Mouse (Mus musculus) liver, embryonic 13.5 days (tissue): Measurements from ENCODE around the gene Frem2. TPM values are rescaled to one million over a fixed set of nuclear protein-coding genes. Genes with fewer than 3 reads are reported as not detected.
A peak's percentile ranks its signal among the peaks of the same experiment; 100 is the strongest.

Experiments used
- ATAC-seq: fragments of 200-750 bp; cut with Nextera tagmentation; 2 replicates; pipeline ENCODE4 v1.8.0; 2017; ENCODE audit warnings: low read depth, mild to moderate bottlenecking, moderate number of reproducible peaks, moderate library complexity
- DNase-seq: peaks from one replicate; pipeline ENCODE4 v3.0.0; 2022
- H3K27ac ChIP-seq: fragments of 300-500 bp; sonication (generic); 2 replicates; pipeline ENCODE4 v1.5.1; 2015; ENCODE audit warnings: moderate library complexity, mild to moderate bottlenecking, inconsistent platforms
- H3K27me3 ChIP-seq: fragments of 300-500 bp; sonication (generic); 2 replicates; pipeline ENCODE4 v1.6.1; 2015; ENCODE audit warnings: mild to moderate bottlenecking, inconsistent platforms
- H3K36me3 ChIP-seq: fragments of 300-500 bp; sonication (generic); 2 replicates; pipeline ENCODE4 v1.6.1; 2015; ENCODE audit warnings: mild to moderate bottlenecking, inconsistent platforms
- H3K4me1 ChIP-seq: fragments of 300-500 bp; sonication (generic); replicated peaks from 2 replicates; pipeline ENCODE4 v1.6.1; 2015; ENCODE audit warnings: inconsistent platforms
- H3K4me2 ChIP-seq: fragments of 300-500 bp; sonication (generic); 2 replicates; pipeline ENCODE4 v1.6.1; 2015; ENCODE audit warnings: inconsistent platforms, mild to moderate bottlenecking, moderate library complexity
- H3K4me3 ChIP-seq: fragments of 300-500 bp; sonication (generic); replicated peaks from 2 replicates; pipeline ENCODE4 v1.5.1; 2015; ENCODE audit warnings: mild to moderate bottlenecking, inconsistent platforms
- H3K9ac ChIP-seq: fragments of 300-500 bp; sonication (generic); 2 replicates; pipeline ENCODE4 v1.6.1; 2015; ENCODE audit warnings: mild to moderate bottlenecking, inconsistent platforms
- H3K9me3 ChIP-seq: fragments of 300-500 bp; sonication (generic); replicated peaks from 2 replicates; pipeline ENCODE4 v1.6.1; 2016; ENCODE audit warnings: inconsistent platforms
- WGBS: fragments of 180-500 bp; shearing (Covaris S2); methylation state at CpG from one replicate; pipeline ENCODE4 v1.1.7; 2015; ENCODE audit not compliant: insufficient replicate concordance; 5-methylcytosine and 5-hydroxymethylcytosine counted together
- polyA plus RNA-seq: library from polyadenylated mRNA; unstranded; fragments of >200 nt; fragmentation: Nextera tagmentation; extraction: Ambion mirVana; gene quantifications from 2 replicates; pipeline ENCODE4 v1.2.1, GENCODE M21; 2015

The Frem2 gene
- polyA plus RNA-seq, 1 experiment from 2014 or later, result 0.39 TPM

DNA sequence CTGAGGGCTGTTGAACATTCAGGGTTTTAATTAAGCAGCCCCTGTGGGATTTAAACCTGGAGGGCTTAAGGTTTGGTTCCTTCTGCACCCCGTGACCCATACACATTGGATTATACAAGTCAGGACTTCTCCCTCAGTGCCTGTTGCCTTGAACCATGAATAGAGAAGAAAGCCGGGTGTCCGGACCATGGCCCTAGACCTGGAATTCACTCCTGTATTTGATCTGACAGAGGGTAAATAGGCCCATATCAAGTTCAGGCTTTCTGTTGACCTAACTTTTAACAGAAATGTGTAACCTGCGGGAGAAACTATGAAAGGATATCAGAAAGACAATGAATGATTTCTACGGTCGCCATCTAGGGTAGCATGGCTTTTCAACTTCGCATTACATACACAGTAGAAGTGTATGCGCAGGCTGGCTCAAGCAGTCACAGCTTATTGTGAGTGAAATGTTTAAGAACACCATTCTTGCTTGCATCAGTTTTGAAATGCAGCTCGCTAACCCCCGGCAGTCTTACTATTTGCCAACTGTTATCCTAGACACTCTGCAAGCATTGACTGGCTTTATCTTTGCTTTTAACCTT, 77.9 kb downstream of the Frem2 start:
- Histone ChIP-seq H3K36me3 (no peaks in the 10 kb centered on the region), H3K27ac (no peak overlapping the region), H3K27me3 (no peaks in the 10 kb centered on the region), H3K4me1 (no peaks in the 10 kb centered on the region), H3K9ac (no peak overlapping the region), H3K4me2 (no peak overlapping the region), H3K9me3 (no peaks in the 10 kb centered on the region), H3K4me3 (no peak overlapping the region)
- WGBS, result 71% methylated on average over 10 of the region's 10 CpGs
- no peak for DNase-seq
- no peak for ATAC-seq

DNA sequence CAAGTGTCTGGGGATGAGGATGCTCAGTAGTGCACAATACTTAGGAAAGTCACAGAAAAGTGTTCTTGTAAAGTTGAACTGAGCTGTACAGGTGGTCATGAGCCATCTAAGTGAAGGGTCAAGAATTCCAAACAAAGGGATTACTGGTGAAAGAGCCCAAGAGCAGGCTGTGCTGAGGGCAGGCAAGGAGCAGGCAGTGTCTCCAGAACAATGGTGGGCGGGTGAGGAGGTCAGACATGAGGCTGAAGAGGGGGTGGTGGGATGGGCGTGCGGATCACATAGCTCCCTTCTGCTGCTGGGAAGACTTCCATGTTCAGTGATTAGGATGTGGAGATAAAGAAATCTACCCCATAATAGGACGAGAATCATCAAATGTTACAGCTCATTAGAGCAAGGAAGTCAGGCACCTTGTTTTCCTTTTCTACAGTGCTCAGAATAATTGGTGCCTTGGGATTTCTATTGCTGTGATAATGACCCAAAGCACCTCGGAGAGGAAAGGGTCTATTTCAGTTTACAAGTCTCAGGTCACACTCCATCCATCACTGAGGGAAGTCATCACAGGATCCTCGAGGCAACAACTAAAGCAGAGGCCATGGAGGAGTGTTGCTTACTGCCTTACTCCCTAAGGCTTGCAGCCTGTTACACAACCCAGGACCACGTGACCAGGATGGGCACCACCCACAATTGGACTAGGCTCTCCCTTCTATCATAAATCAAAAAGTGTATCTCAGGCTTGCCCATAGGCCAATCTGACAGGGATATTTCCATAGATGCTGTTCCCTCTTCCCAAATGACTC, 80.6 kb downstream of the Frem2 start:
- Histone ChIP-seq H3K27ac (no peak overlapping the region), H3K27me3 (no peaks in the 10 kb centered on the region), H3K4me3 (no peak overlapping the region), H3K4me2 (no peak overlapping the region), H3K4me1 (no peaks in the 10 kb centered on the region), H3K9me3 (no peaks in the 10 kb centered on the region), H3K36me3 (no peaks in the 10 kb centered on the region), H3K9ac (no peak overlapping the region)
- no peak for ATAC-seq
- WGBS, result 49% methylated on average over 7 of the region's 7 CpGs
- no peak for DNase-seq

DNA sequence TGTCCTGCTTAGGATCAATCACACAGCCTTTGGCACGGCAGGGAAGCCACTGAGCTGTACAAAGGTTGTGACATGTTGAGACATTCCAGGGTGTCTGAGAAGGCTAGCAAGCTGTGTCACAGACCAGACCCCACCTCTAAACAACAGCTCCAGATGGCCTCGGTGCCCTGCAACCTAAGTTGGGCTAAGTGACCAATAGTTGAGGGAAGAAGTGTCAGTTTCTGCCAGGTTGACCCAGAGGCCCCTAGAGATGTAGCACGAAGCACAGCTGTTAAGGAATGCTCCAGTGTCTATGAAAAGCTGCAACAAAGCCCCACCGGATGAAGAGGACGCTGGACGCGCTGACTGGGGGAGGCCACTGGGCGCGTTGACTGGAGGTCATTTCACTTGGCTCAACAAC, 83.0 kb downstream of the Frem2 start:
- no peaks in the 10 kb centered on the region for H3K9me3 ChIP-seq
- H3K9ac ChIP-seq, result no peak overlapping the region
- ATAC-seq, result no peak
- H3K27me3 ChIP-seq, result no peaks in the 10 kb centered on the region
- no peak for DNase-seq
- 70% methylated on average over 9 of the region's 9 CpGs for WGBS
- H3K36me3 ChIP-seq, result no peaks in the 10 kb centered on the region
- H3K4me1 ChIP-seq, result no peaks in the 10 kb centered on the region
- no peak overlapping the region for H3K4me3 ChIP-seq
- no peak overlapping the region for H3K27ac ChIP-seq
- no peak overlapping the region for H3K4me2 ChIP-seq

DNA sequence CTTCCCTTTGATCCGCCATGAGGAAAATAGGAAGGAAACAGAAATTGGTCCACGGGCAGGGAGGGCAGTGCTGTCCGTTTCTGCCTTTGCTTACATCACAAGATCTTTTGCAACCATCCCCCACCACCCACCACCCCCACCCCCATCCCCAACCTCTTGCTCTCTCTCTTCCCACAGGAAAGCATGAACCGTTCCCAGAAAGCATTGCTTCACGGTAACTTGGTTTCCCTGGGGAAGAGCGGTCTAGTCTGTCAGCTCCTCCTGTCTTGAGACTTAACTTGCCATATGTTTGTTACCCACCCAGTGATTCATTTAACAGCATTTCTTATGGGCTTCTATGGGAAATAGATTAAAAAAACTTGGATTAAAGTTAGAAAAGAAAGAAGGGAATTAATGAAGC, 85.5 kb downstream of the Frem2 start:
- Histone ChIP-seq H3K4me1 (no peaks in the 10 kb centered on the region), H3K36me3 (no peaks in the 10 kb centered on the region), H3K27me3 (no peaks in the 10 kb centered on the region), H3K4me2 (no peak overlapping the region), H3K4me3 (no peak overlapping the region), H3K27ac (no peak overlapping the region), H3K9ac (no peak overlapping the region), H3K9me3 (no peaks in the 10 kb centered on the region)
- WGBS, result 50% methylated on average over 6 of the region's 6 CpGs
- DNase-seq, result no peak
- no peak for ATAC-seq

DNA sequence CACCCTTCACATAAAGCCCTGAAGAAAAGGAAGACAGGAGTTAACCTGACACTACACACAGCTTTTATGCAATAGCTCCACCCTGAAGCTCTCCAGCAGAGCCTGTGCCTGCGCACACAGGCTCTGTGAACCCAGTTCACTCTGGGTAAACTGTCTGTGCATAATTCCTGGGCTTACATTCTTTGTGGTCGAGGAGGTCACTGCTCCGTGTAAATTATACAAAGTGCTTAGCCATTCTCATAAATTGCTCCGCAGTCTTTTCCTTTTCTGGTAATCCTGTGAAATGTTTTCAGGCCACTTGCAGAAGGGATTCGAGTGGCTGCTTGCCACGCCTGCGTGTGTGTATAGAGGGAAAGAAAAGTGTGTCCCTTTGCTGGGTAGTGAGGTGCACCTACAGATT, 92.6 kb downstream of the Frem2 start:
- Histone ChIP-seq H3K27me3 (no peaks in the 10 kb centered on the region), H3K4me1 (peaks cover 10% of the 10 kb centered on the region), H3K9ac (no peak overlapping the region), H3K4me2 (no peak overlapping the region), H3K27ac (no peak overlapping the region), H3K4me3 (no peak overlapping the region), H3K9me3 (no peaks in the 10 kb centered on the region), H3K36me3 (no peaks in the 10 kb centered on the region)
- ATAC-seq (no peak), DNase-seq (no peak)
- 56% methylated on average over 7 of the region's 7 CpGs for WGBS

DNA sequence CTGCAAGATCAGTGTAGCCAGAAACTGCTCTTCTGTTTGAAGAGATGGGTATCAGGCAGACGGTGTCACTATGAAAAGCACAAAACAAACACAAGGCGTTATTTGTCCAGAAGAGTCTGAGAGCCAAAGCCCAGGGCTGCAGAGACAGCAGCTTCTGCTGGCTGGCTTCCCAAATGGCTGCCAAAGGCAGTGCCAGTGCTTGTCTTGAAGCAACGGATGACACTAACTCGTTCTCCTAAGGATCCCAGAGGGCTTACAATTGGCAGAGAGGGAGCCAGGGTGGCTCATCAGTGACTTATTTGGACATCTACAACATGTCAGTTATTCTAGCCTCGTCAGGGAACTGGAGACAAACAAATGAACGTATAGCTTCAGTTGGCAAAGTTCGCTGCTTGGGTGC, 93.4 kb downstream of the Frem2 start:
- no peak for DNase-seq
- Histone ChIP-seq H3K9ac (no peak overlapping the region), H3K36me3 (no peaks in the 10 kb centered on the region), H3K4me3 (no peak overlapping the region), H3K27ac (no peak overlapping the region), H3K9me3 (no peaks in the 10 kb centered on the region), H3K27me3 (no peaks in the 10 kb centered on the region), H3K4me2 (no peak overlapping the region), H3K4me1 (peaks cover 10% of the 10 kb centered on the region)
- 49% methylated on average over 7 of the region's 7 CpGs for WGBS
- ATAC-seq, result no peak

DNA sequence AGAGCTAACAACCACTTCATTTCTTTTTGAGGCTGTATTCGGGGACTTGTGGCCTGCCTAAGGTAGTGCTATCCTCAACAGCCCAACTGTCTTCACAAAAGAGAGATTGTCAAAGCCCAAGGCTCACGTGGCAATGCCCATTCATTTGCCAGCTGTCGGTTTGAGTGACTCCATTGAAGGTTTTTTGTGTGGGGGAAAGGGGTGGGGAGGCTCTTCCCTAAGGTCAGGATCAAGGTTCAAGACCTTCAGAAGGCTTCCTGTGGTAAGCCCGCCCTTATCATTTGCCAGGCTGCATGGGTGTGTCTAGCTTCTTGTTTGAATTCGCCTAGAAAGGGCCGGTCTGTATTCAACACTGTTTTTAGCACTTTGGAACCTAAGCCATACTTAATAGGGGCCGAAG, 95.3 kb downstream of the Frem2 start:
- H3K4me2 ChIP-seq, result no peak overlapping the region
- H3K9ac ChIP-seq, result no peak overlapping the region
- 30% methylated on average over 7 of the region's 7 CpGs for WGBS
- H3K27ac ChIP-seq, result no peak overlapping the region
- H3K9me3 ChIP-seq, result no peaks in the 10 kb centered on the region
- ATAC-seq (peak; percentile 75; the same call in 1 of the 2 replicates), DNase-seq (peak; percentile 3)
- H3K4me3 ChIP-seq, result no peak overlapping the region
- H3K4me1 ChIP-seq, result peaks cover 10% of the 10 kb centered on the region
- no peaks in the 10 kb centered on the region for H3K27me3 ChIP-seq
- no peaks in the 10 kb centered on the region for H3K36me3 ChIP-seq

DNA sequence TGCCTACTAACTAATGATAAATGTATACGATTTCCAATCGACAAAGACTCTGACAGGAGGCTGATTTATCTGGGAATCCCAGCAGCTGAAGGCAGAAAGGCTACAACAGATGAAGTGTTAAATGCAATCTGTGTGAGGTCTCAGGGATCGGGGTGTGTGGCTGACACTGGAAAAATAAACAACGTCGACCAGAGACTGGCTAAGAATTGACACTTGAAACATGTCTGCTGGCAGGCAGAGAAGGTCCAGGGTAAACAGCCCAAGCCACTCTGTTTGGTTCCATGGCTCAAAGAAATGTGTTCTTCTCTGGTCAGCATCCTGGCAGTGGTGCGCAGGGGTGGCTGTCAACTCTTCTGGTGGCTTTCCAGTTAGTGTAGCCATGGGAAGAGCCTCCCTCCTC, 98.1 kb downstream of the Frem2 start:
- ATAC-seq (no peak), DNase-seq (no peak)
- no peak overlapping the region for H3K4me2 ChIP-seq
- no peaks in the 10 kb centered on the region for H3K36me3 ChIP-seq
- no peak overlapping the region for H3K27ac ChIP-seq
- H3K4me1 ChIP-seq, result peaks cover 10% of the 10 kb centered on the region
- no peak overlapping the region for H3K9ac ChIP-seq
- no peak overlapping the region for H3K4me3 ChIP-seq
- H3K27me3 ChIP-seq, result no peaks in the 10 kb centered on the region
- no peaks in the 10 kb centered on the region for H3K9me3 ChIP-seq
- 38% methylated on average over 6 of the region's 6 CpGs for WGBS

DNA sequence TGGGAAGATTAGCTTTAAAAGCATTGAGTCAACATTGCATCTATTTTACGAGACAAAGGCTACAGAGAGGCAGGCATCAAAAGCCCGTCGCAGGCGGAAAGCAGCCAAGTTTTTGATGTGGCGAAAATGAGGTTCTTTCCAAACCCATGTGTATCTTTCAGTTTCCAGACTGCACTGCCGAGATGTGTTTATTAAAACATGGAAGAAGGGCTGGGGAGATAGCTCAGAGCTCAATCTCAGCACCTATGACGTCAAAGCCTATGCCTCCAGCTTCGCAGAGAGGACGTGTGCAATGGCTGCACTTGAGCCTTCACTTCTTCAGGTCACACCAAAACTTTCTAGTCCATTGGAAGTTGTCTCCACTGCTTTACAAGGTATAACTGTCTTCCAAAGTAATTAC, 98.9 kb downstream of the Frem2 start:
- ATAC-seq (no peak), DNase-seq (no peak)
- Histone ChIP-seq H3K4me2 (no peak overlapping the region), H3K4me3 (no peak overlapping the region), H3K9me3 (no peaks in the 10 kb centered on the region), H3K36me3 (no peaks in the 10 kb centered on the region), H3K27me3 (no peaks in the 10 kb centered on the region), H3K4me1 (peaks cover 10% of the 10 kb centered on the region), H3K27ac (no peak overlapping the region), H3K9ac (no peak overlapping the region)
- WGBS, result 75% methylated on average over 9 of the region's 9 CpGs

DNA sequence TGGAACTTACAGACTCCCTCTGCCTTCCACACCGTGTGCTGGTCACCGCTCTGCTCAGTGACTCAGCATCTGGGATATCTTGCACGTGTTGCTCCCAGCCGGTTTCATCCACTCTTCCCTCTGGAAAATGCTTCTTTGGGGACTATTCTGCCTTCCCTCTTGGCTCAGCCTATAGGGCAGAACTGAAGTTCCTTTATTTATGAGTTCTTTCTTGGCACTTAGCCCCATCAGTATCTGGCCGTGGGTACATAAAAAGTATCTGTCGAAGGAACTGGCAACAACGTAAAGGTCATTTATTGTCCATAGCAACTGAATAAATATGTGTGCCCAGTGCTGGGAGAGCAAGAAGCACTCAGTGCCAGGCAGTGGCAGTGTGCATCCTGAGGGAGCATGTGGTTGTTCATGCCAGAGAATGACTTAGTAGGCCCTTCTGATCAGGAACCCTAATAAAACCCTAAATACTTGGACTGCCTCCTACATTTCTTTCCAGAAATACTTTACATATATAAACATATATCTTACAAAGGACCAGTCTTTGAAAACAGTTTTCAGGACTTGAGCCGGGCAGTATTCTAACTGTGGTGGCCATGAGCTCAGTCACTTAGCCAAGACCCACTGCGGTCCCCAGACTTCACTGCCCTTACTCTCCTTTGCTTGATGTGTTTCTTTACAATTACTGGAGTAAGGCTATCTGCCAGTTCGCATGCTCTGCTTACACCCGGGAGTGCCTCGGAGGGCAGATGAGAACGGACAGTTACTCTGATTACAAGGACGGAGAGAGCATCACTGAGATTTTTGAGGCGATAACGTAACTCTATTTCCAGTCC, 99.6 kb downstream of the Frem2 start:
- Histone ChIP-seq H3K9ac (no peak overlapping the region), H3K4me2 (no peak overlapping the region), H3K4me3 (no peak overlapping the region), H3K4me1 (peaks cover 10% of the 10 kb centered on the region), H3K36me3 (no peaks in the 10 kb centered on the region), H3K9me3 (no peaks in the 10 kb centered on the region), H3K27me3 (no peaks in the 10 kb centered on the region), H3K27ac (no peak overlapping the region)
- no peak for DNase-seq
- WGBS, result 72% methylated on average over 16 of the region's 16 CpGs
- no peak for ATAC-seq

DNA sequence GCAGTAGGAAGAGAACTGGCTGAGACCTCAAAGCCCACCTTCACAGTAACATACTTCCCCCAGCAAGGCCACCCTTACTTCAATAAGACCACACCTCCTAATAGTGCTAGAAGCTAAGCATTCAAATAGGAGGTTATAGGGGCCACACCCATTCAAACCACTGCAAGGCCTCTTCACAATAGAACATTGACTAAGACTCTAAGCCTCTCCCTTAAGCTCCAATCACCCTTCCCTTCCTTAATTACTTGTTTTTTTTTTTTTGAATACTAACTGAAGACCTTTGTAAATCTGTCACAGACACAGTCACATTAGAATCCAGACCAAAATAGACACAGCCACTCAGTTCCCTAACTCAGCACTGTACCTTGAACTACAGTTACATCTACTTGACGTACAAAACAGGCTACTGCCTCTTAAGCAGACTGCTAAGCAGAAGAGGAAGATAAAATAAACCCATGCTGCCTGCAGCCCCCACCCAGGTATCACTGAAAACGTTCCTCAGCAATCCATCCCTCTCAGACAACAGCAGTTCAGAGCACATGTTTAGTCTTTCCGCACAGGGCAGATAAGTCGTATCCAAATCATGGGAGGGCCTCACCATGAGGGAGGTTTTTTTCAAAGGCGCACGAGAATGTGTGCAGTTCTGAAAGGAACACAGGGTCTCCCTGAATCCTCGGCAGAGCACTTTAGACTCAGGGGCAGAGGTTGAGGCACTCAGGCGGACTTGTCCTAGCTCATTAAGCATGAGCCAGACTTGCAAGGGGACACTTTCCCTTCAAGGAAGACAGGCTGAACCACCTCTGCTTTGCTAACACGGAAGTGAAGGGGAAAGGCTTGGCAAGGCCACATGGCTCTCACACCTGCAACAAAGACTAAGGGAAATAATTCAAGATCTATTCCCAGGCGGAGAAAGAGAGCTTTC, 101.9 kb downstream of the Frem2 start:
- H3K27ac ChIP-seq, result no peak overlapping the region
- no peaks in the 10 kb centered on the region for H3K4me1 ChIP-seq
- no peak overlapping the region for H3K4me2 ChIP-seq
- DNase-seq (no peak), ATAC-seq (no peak)
- H3K36me3 ChIP-seq, result no peaks in the 10 kb centered on the region
- WGBS, result 49% methylated on average over 10 of the region's 10 CpGs
- H3K4me3 ChIP-seq, result no peak overlapping the region
- no peaks in the 10 kb centered on the region for H3K9me3 ChIP-seq
- no peak overlapping the region for H3K9ac ChIP-seq
- H3K27me3 ChIP-seq, result no peaks in the 10 kb centered on the region
